Mouse (Mus musculus) kidney, embryonic 14.5 days (tissue): Measurements from ENCODE around the gene Snca. TPM values are rescaled to one million over a fixed set of nuclear protein-coding genes. Genes with fewer than 3 reads are reported as not detected.

Experiments
- polyA plus RNA-seq: library from polyadenylated mRNA; unstranded; fragments of >200 nt; fragmentation: Nextera tagmentation; extraction: Ambion mirVana; gene quantifications from 2 replicates; pipeline ENCODE4 v1.2.1, GENCODE M21; 2014

Gene Snca
- polyA plus RNA-seq, 1 experiment from 2014 or later = 17.2 TPM

Other genes with a start within 250 kb of the Snca start
- gene Mmrn1, start 95.1 kb upstream of the Snca start, polyA plus RNA-seq = 4.6 and 7.3 TPM in 2 replicates